Mouse (Mus musculus) common myeloid progenitor, adult 5-6 weeks (primary cell): ENCODE results near the gene Ogt. TPM values are rescaled to one million over a fixed set of nuclear protein-coding genes. Genes with fewer than 3 reads are reported as not detected.
A peak's percentile ranks its signal among the peaks of the same experiment; 100 is the strongest.

Source experiments
- ATAC-seq: replicated peaks from 2 replicates; pipeline ENCODE4 v1.8.0; 2016; ENCODE audit warnings: low read depth, mild to moderate bottlenecking, moderate TSS enrichment, inconsistent platforms; ENCODE audit not compliant: poor library complexity, severe bottlenecking
- total RNA-seq: library from RNA; stranded (forward); fragments of 200-1000, 187-1606 nt; gene quantifications from 2 replicates; pipeline ENCODE4 v1.2.3, GENCODE M21; 2017

Gene Ogt
- 83.0 and 95.1 TPM in 2 replicates for total RNA-seq

DNA sequence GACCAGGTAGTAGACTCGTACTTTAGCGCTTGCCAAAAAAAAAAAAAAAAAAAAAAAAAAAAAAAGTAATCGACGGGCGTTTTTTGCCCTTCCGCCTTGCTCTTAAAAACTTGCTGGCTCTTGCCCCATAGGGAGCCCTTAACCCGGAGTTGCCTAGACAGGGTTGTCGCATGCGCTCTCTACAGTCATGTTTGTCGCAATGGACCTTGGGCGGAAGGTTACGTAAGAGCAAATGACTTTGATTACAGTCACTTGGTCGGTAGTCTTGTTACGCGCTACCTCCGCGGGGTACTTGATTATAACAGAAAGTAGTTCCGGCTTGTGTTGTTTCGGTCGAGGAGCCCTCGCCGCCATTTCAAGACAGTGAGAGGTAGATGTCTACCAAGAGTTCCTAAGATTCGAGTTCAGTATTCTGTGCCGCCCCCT, at the start of gene Ogt:
Gene Ogt (plus strand): TSS at position 320 of the 426 bp plus-strand sequence.
- peak; percentile 97 for ATAC-seq

- ATAC-seq, result 0 out of 2 replicates have a peak, but pooled peaks have one; percentile 25
Observed at GRCm38 (mm10) chrX:101616183-101616582, 23.7 kb upstream of the Ogt start.

DNA sequence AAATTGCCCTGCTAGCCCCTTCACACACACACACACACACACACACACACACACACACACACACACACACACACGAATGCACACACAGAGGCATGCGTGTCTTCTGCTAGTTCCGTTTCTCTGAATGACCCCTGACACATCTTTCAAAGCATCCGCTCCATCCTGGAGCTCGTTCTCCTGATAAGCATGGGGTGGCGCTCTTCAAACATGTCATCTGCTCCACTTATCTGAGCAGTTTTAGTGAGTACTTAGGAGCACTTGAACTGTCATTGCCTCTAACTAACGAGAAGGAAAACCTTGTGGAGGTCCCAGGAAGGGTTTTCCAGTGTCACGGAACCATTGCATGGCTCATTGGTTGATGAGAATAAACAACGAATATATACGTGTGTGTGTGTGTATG, 22.0 kb upstream of the Ogt start:
- ATAC-seq, result no peak

GRCm38 (mm10) chrX:101620317-101620716, 19.5 kb upstream of the Ogt start:
- ATAC-seq, result no peak

DNA sequence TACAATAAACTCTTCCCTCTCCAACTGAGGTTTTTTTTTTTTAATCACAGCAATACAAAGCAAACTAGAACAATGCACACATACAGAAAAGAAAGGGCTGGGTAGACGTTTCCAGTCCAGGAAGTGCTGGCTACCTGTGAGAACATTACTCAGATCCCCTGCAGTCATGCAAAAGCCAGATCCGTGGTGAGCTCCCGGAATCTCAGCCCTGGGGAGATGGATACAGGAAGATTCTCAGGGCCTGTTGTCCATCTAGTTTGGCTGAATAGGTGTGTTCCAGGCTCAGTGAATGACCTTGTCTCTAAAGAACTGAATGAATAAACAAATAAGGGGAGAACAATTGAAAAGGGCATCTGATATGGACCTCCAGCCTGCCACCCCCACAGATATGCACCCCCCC, 17.3 kb upstream of the Ogt start:
- no peak for ATAC-seq

DNA sequence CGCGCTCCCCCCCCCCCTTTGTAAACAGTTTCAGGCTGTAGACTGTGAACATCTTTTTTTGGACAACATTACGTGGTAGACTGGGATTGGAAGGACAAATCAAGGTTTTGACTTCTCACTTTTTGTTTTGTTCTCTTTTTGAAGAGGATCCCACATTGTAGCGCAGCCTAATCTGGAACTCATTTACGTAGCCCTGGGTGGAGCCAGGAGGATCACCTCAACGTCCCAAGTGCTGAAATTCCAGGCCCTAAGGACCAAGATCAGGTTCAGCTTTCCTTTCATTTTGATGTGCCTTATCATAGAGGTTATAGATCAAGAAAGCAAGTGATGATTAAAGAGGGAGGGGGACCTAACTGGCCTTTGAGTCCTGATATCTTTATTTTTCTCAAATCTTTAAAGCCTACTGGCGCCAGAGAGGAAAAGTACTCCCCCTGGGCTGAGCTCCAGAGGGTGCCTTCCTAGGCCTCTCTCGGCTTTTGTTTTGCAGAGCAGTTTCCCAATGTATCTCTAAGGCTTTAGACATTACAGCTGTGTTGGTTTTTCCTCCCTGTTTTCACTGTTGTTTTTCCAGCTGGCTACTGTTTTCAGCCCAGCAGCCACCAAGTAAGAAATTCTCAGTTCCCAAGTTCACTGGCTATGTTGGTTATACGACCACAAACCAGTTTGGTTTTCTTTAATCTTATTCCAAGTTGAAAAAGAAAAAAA, 2.9 kb upstream of the Ogt start:
- ATAC-seq, result no peak

GRCm38 (mm10) chrX:101638856-101639255, 1.0 kb upstream of the Ogt start:
- ATAC-seq, result no peak

DNA sequence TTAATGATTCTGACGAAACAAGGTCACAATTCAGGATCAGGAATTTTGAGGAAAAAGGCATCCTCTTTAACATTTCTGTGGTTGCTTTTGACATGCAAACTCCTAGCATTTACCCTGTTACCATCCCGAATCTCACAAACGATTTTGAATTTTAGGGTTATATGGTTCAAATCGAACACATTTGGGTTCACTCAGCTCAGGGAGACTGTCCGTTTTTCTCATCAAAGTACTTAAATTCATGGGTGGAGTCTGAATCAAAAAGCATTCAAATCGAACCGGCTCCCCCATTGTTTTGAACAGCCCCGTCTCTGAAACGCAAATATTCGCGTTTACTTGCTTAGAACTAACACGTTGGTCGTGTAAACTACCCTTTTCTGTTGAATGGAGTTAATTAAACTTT, 554 bp upstream of the Ogt start:
- ATAC-seq, result no peak

DNA sequence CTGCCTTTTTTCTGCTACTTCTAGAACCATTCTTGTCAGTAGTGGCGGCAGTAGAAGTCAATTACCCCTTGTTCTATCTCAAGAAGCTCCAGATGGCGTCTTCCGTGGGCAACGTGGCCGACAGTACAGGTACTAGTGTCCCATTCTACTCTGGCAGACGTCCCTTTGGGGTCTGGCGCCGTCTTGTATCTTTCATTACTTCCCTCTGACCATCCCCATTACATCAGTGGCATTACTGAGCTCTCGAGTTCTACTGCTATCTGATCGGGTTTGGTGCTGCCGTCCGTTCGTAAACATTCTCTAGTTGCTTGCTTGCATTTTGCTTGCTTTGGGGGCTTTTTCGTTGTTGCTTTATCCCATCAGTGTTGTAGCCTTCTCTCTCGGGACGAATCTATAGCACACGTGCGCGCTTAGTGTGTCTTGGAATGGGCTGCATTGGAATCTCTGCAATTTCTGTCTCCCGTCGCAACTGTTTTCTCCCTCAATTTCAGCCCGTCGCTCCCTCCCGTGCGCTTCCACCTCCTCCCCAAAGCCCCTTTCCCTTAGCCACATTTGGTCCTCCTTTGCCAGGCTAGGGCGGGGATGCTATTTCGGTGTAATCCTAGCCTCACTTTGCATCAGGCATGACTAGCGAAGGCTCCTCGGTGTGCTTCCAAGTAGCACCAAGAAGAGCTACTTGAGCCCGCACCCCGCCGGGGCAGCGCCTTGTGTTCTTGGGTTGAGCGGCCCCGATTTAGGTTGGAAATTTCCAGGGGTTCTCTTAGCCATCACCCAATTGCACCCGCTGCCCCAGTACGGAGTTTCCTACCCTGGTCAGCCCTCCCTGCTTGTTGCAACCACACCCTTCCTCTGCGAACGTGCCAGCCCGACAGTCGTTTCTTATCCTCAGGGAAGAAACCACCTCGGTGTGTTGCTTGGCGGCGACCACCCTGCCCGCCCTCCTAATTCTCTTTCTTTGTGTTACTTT, 617 bp downstream of the Ogt start:
- ATAC-seq, result peak; percentile 35

DNA sequence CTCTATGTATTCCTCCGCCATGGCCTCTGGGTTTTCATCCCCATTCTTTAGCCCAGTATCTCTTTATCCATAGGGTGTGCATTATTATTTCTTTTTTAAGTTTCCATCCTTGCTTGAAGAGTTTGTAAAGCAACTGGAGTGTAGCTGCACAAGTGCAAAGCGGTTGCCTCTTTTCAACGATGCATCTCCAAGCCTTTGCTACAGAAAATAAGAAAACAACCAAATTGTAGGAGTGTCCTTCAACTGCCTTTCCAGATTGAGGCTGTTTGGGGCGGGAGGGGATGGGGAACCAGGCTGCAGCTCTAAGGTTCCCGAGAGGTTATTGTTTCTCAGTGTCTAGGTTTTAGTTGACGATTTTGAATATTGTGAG, 1.3 kb downstream of the Ogt start:
- ATAC-seq, result no peak

GRCm38 (mm10) chrX:101642091-101642490, 2.2 kb downstream of the Ogt start:
- ATAC-seq, result no peak

DNA sequence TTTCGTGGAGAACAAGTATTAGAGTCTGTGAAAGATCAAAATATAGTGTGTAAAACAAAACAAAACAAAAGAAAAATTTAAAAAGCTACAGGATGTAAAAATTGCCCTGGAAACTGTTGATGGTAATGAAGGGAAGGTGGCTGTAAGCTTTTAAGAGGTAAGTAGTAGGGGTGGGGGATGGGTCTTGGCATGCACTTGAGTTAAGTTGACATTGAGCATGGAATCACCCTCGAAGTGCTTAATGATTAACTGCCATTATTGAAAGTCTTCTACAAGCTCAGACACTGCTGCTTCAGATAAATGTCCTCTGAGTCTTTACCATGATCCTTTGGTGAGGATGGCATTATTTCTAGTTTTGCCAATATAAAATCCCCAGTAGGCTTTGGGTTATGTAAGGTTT, 5.4 kb downstream of the Ogt start:
- no peak for ATAC-seq

DNA sequence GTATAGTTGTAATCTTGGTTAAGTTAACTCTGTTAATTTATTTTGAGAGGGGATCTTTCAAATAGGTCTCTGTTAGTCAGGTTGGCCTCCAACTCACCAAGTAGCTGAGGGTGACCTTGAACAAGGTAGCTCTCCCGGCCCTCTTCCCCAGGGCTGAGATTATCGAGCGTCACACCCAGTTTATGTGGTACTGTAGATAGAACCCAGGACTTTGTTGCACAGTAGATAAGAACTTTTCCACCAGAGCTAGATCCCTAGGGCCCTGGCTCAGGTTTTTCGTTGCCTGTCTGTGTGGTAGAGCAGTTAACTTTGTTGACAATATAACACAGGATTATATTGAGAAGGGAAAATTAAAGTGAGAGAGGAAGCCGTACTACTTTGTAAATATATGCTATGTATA, 6.8 kb downstream of the Ogt start:
- ATAC-seq, result no peak

GRCm38 (mm10) chrX:101695686-101696085, 55.8 kb downstream of the Ogt start:
- ATAC-seq, result no peak

DNA sequence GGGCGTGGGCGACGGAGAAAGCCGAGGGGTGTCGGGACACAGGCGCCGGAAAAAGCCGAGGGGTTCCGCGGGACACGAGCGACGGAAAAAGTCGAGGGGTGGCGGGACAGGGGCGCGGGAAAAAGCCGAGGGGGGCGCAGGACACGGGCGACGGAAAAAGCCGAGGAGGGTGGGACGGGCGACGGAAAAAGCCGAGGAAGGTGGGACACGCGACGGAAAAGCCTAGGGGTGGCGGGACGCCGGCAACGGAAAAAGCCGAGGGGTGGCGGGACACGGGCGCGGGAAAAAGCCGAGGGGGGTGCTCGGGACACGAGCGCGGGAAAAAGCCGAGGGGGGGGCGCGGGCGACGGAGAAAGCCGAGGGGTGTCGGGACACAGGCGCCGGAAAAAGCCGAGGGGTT, 57.7 kb downstream of the Ogt start:
- ATAC-seq, result no peak

DNA sequence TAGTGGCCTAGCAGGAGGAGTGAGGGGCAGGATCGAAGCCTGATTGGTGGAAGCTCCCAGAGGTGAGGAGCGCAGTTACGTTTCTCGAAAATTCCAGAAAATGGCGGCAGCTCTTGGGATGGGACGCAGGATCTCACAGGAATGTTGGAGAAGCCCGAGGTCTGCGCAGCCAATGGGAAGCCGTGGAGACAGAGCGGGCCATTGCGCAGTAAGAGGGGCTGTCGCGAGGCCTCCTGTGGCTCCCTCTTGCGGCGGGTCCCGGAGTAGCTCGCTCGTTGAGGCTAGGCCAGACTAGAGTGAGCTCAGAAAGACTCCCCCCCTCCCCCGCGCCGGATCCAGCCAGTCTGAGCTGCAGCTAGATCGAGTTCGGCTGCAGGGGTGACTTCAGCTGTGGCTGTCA, 58.4 kb downstream of the Ogt start:
- ATAC-seq, result no peak

DNA sequence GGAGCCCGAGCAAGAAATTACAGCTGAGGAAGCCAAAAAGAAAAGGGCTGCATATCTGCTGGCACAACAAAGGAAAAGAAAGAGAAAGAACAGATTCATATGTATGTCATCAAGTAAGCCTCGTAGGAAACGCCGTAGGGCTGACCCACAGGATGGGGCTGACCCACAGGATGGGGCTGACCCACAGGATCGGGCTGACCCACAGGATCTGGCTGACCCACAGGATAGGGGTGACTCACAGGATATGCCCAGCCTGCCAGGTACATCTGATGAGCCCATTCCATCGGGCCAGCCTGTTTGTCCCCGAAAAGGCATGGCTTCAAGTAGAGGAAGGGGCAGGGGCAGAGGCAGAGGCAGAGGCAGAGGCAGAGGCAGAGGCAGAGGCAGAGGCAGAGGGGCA, 65.3 kb downstream of the Ogt start:
- ATAC-seq, result no peak

DNA sequence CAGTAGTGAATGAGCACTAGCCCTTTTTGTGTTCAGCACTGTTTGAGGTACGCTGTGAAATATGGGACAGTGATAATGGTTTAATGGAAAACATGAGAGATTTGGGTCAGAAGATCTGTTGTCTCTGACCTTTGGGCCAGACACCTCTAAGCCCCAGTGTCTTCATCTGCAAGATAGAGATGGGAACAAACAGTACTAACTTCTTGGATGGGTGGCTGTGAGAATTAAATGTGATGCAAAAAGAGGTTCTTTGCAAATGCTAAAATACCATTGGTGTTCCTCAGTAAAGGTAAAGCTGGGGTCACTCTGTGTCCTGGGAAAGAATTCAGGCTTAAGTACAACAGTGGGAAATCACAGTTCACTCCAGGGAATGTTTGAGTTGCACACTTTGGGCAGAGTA, 80.5 kb downstream of the Ogt start:
- ATAC-seq, result no peak

DNA sequence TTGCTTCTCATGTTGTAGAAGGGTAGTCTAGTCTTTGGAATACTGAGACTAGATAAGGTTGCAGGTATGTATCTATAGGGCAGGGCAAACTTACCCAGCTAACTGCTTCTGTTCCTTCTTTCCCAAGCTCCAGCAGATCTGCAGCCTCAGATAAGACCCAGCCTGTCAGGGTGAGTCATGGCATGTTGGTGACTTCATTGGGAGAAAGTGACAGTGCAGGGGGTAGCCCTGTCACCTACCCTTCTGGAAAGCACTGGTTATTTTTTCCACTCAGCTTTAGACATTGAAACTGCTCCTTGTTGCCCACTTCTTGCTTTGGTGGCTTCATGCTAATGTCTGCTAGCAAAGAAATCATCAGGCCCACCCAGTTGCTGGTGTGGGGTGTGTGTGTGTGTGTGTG, 90.2 kb downstream of the Ogt start:
- ATAC-seq, result no peak

GRCm38 (mm10) chrX:101732644-101733043, 92.8 kb downstream of the Ogt start:
- ATAC-seq, result no peak

DNA sequence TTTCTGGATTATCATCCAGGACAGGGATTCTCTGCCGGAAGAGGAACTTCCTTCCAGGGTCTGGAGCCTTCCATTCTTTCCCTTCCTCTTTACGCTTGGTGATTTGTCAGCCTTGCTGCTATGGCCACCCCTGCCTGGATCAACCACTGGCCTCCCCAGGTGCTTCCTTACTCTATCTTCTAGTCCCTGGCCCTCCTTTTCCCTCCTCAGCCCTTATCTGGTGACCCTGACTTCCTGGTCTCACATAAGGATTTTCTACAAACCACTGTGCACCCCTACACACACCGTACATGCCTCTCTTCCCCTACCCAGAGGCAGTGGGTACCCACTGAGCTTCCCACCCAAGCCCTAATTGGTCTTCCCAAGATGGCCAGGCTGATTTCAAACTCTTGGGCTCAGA, 93.4 kb downstream of the Ogt start:
- peak; percentile 48 for ATAC-seq
